Mouse (Mus musculus) heart, postnatal 14 days (tissue): ENCODE data around the gene Nop58. TPM values are rescaled to one million over a fixed set of nuclear protein-coding genes. Genes with fewer than 3 reads are reported as not detected.

ENCODE experiments used
- DNase-seq, 2 experiments: peaks; one replicate each; pipeline ENCODE4 v3.0.0; 2021 to 2022
- intact Hi-C: fragments of 180-260 bp; cut with DNase I; formaldehyde crosslinking; loops from one replicate; pipeline ENCODE4 v1.15.1; 2025
- total RNA-seq, 2 experiments: library from RNA; stranded (reverse); gene quantifications; 2 replicates each; pipeline ENCODE4 v1.2.3; 2021

The Nop58 gene
- total RNA-seq, 2 experiments from 2014 or later: 29.5 to 37.9 TPM

DNA sequence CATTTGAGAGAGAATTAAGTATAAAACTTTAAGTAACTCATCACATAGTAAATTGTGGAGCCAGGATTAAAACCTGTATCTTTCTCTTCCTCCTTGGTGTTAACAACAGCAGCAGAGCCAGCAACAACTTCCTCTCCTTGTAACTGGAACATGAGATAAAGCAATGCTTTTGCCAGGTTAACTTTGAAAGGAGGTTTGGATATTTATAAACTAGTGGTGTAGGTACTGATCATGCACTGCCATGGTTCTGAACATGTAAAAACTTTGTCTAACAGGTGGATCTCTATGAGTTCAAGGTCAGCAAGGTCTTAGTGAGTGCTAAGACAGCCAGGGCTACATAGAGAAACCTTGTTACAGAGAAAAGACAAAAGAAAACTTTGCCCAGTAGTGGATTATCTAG lies 81.9 kb downstream of the Nop58 start:
- intact Hi-C loops: no loop called here
- no peak for DNase-seq

Other genes starting within 250 kb of the Nop58 start
- gene Fzd7, start 202.5 kb upstream of the Nop58 start, total RNA-seq: 1 to 10 TPM; 4.7 to 6.4 TPM
- gene Gm973, start 168.7 kb upstream of the Nop58 start, total RNA-seq: under 1 TPM; 0.29 to 0.79 TPM
- gene Sumo1, start 14.1 kb upstream of the Nop58 start, total RNA-seq: 10 to 100 TPM; 55.6 to 58.2 TPM
- 10 to 100 TPM; 44.9 to 49.4 TPM for gene Bmpr2, start 78.4 kb downstream of the Nop58 start, total RNA-seq
- 10 to 100 TPM; 29.3 to 30.3 TPM for gene Fam117b, start 228.0 kb downstream of the Nop58 start, total RNA-seq